Mouse (Mus musculus): ENCODE data around the gene Pga5. TPM values are rescaled to one million over a fixed set of nuclear protein-coding genes. Genes with fewer than 3 reads are reported as not detected.

Gene Pga5
- total and polyA plus RNA-seq, 3 experiments, result not detected

- H3K4me3 ChIP-seq, result no peak overlapping the region
- no peak overlapping the region for H3K27ac ChIP-seq
- WGBS, result 84% methylated on average over 10 of the region's 10 CpGs
- no peak overlapping the region for H3K9ac ChIP-seq (ENCODE audit: low read depth, low read length)
- no peak for TF ChIP-seq EP300 (IDR thresholded peaks at IDR 0.05; ENCODE audit: insufficient read depth, low read depth, low read length)
- peaks cover 7% of the 10 kb centered on the region for H3K79me2 ChIP-seq (replicated peaks; ENCODE audit: control insufficient read depth, insufficient read depth, low read length)
- H3K4me1 ChIP-seq (ENCODE audit: control insufficient read depth, insufficient read depth, low read length), result peaks cover 24% of the 10 kb centered on the region
- H3K27me3 ChIP-seq (ENCODE audit: control insufficient read depth, insufficient read depth, low read length), result no peaks in the 10 kb centered on the region
- no peak for DNase-seq
- peaks cover 3% of the 10 kb centered on the region; the same call in 1 of the 2 replicates for H3K36me3 ChIP-seq (ENCODE audit: control insufficient read depth, insufficient read depth, low read length)
- intact Hi-C loops (cut with DNase I), result no loop called here
Observed at GRCm38 (mm10) chr19:10693926-10694682, 16.2 kb upstream of the Pga5 start.

GRCm38 (mm10) chr19:10692361-10692760 is 14.5 kb upstream of the Pga5 start:
- intact Hi-C loops (cut with DNase I), result no loop called here
- H3K4me1 ChIP-seq (ENCODE audit: control insufficient read depth, insufficient read depth, low read length), result peaks cover 16% of the 10 kb centered on the region
- H3K36me3 ChIP-seq (ENCODE audit: control insufficient read depth, insufficient read depth, low read length), result peaks cover 6% of the 10 kb centered on the region; the same call in 1 of the 2 replicates
- no peak for DNase-seq
- no peak overlapping the region for H3K9ac ChIP-seq (ENCODE audit: low read depth, low read length)
- no peak overlapping the region for H3K4me3 ChIP-seq
- no peak for TF ChIP-seq EP300 (IDR thresholded peaks at IDR 0.05; ENCODE audit: insufficient read depth, low read depth, low read length)
- TF ChIP-seq CTCF (IDR thresholded peaks at IDR 0.05), result no peak
- no peak for TF ChIP-seq POLR2A (IDR thresholded peaks at IDR 0.05; ENCODE audit: insufficient read depth, low read depth, low read length)
- no peaks in the 10 kb centered on the region for H3K27me3 ChIP-seq (ENCODE audit: control insufficient read depth, insufficient read depth, low read length)
- H3K79me2 ChIP-seq (replicated peaks; ENCODE audit: control insufficient read depth, insufficient read depth, low read length), result peaks cover 7% of the 10 kb centered on the region
- 87% methylated on average over 4 of the region's 4 CpGs for WGBS
- no peak overlapping the region for H3K27ac ChIP-seq

GRCm38 (mm10) chr19:10691660-10692059 is 13.8 kb upstream of the Pga5 start:
- H3K36me3 ChIP-seq (ENCODE audit: control insufficient read depth, insufficient read depth, low read length), result peaks cover 6% of the 10 kb centered on the region; the same call in 1 of the 2 replicates
- intact Hi-C loops (cut with DNase I), result no loop called here
- no peak overlapping the region for H3K4me3 ChIP-seq
- no peak overlapping the region; the same call in 1 of the 2 replicates for H3K27ac ChIP-seq
- peaks cover 16% of the 10 kb centered on the region for H3K4me1 ChIP-seq (ENCODE audit: control insufficient read depth, insufficient read depth, low read length)
- no peaks in the 10 kb centered on the region for H3K27me3 ChIP-seq (ENCODE audit: control insufficient read depth, insufficient read depth, low read length)
- no peak overlapping the region for H3K9ac ChIP-seq (ENCODE audit: low read depth, low read length)
- 84% methylated on average over 3 of the region's 3 CpGs for WGBS
- peaks cover 7% of the 10 kb centered on the region for H3K79me2 ChIP-seq (replicated peaks; ENCODE audit: control insufficient read depth, insufficient read depth, low read length)
- TF ChIP-seq CTCF (IDR thresholded peaks at IDR 0.05) (no peak), EP300 (IDR thresholded peaks at IDR 0.05; ENCODE audit: insufficient read depth, low read depth, low read length) (no peak), POLR2A (IDR thresholded peaks at IDR 0.05; ENCODE audit: insufficient read depth, low read depth, low read length) (no peak)
- no peak for DNase-seq

DNA sequence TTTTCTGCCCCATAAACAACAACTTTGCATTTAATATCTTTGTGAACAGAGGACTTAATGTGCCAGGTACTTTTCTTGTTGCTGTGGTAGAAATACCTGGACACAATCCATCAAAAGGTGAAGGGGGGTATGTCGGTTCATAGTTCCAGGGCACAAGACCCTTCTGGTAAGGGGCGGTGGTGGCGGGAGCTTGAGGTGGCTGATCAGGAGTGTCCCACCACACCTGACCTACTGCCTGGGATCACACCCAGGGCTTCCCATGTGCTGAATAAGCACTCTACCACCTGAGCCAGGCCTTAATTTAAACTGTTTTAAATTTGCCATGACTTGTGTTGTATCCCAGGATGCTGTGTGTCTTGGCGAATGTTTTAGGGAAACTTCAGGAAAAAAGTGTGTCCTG is 13.2 kb upstream of the Pga5 start:
- Histone ChIP-seq H3K4me3 (no peak overlapping the region), H3K79me2 (replicated peaks; ENCODE audit: control insufficient read depth, insufficient read depth, low read length) (peaks cover 7% of the 10 kb centered on the region), H3K36me3 (ENCODE audit: control insufficient read depth, insufficient read depth, low read length) (peaks cover 6% of the 10 kb centered on the region; the same call in 1 of the 2 replicates), H3K27me3 (ENCODE audit: control insufficient read depth, insufficient read depth, low read length) (no peaks in the 10 kb centered on the region), H3K9ac (ENCODE audit: low read depth, low read length) (no peak overlapping the region), H3K4me1 (ENCODE audit: control insufficient read depth, insufficient read depth, low read length) (peaks cover 16% of the 10 kb centered on the region), H3K27ac (peak overlapping the region; percentile 64)
- TF ChIP-seq POLR2A (IDR thresholded peaks at IDR 0.05; ENCODE audit: insufficient read depth, low read depth, low read length), result no peak
- no peak for TF ChIP-seq CTCF (IDR thresholded peaks at IDR 0.05)
- no peak for TF ChIP-seq EP300 (IDR thresholded peaks at IDR 0.05; ENCODE audit: insufficient read depth, low read depth, low read length)
- intact Hi-C loops (cut with DNase I), result no loop called here
- DNase-seq, result no peak
- 90% methylated on average over 4 of the region's 4 CpGs for WGBS

DNA sequence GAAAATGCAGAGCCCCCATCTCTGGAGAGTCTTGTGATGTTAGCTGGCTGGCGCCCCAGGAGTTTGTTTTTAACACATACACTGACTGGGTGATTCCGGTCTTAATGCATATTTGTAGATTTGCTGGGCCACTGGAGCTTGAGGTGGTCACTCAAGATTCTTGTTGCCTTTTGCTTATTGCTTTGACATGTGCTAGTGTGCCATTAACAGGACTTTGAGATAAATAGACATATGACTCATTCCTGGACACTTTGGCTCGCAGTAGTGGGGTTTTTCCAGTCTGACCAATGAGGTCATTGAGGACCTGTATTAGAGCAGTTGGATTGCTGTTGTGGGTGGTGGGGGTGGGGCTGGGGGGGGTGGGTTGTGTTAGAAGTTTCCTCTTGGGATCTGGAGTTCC is 12.5 kb upstream of the Pga5 start:
- Histone ChIP-seq H3K4me3 (no peak overlapping the region; the same call in 1 of the 2 replicates), H3K27me3 (ENCODE audit: control insufficient read depth, insufficient read depth, low read length) (no peaks in the 10 kb centered on the region), H3K79me2 (replicated peaks; ENCODE audit: control insufficient read depth, insufficient read depth, low read length) (peaks cover 7% of the 10 kb centered on the region), H3K4me1 (ENCODE audit: control insufficient read depth, insufficient read depth, low read length) (peaks cover 16% of the 10 kb centered on the region), H3K27ac (peak overlapping the region; percentile 93), H3K36me3 (ENCODE audit: control insufficient read depth, insufficient read depth, low read length) (peaks cover 6% of the 10 kb centered on the region; the same call in 1 of the 2 replicates), H3K9ac (ENCODE audit: low read depth, low read length) (no peak overlapping the region)
- TF ChIP-seq POLR2A (IDR thresholded peaks at IDR 0.05; ENCODE audit: insufficient read depth, low read depth, low read length) (no peak), CTCF (IDR thresholded peaks at IDR 0.05) (no peak), EP300 (IDR thresholded peaks at IDR 0.05; ENCODE audit: insufficient read depth, low read depth, low read length) (no peak)
- peak in 1 of 2 experiments; percentile 56 for DNase-seq
- WGBS, result 34% methylated on average over 3 of the region's 3 CpGs
- intact Hi-C loops (cut with DNase I), result no loop called here

DNA sequence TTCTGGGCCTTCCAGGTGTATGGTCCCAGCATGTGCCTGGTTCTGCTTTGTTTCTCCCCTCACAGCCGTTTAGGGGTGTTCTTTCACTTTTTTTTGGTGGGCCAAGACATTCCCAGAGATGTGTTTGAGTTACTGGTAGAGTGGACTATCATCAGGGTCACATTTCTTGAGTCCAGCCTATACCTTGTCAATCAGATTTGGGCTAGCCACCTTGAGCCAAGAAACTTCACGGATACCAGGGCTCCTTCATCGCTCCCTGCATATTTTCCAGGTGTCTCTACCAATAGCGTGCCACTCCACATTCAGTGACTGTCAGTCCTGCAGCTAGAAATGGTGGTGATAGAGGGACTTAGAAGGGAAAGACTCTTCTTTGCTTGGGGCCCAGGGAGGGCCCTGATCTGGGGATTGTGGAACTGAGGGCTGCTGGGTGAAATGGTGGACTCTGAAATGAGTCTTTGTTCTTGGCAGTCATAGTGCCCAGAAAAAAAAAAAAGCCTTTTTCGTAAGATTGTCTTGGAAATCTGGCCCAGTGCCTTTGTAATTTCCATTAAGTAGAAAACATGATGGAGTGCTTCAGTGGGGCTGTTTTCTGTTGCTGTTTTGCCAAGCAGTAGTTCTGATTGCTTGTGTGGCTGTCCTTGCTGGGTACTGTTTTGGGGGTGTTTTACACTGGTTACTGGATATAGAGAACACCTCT is 11.7 kb upstream of the Pga5 start:
- intact Hi-C loops (cut with DNase I), result no loop called here
- peak overlapping the region; percentile 95 for H3K9ac ChIP-seq (ENCODE audit: low read depth, low read length)
- WGBS, result 21% methylated on average over 5 of the region's 5 CpGs
- no peaks in the 10 kb centered on the region for H3K27me3 ChIP-seq (ENCODE audit: control insufficient read depth, insufficient read depth, low read length)
- peaks cover 5% of the 10 kb centered on the region for H3K79me2 ChIP-seq (replicated peaks; ENCODE audit: control insufficient read depth, insufficient read depth, low read length)
- peak overlapping the region; percentile 79 for H3K4me3 ChIP-seq
- H3K27ac ChIP-seq, result peak overlapping the region; percentile 93
- H3K36me3 ChIP-seq (ENCODE audit: control insufficient read depth, insufficient read depth, low read length), result peaks cover 6% of the 10 kb centered on the region; the same call in 1 of the 2 replicates
- peaks cover 15% of the 10 kb centered on the region for H3K4me1 ChIP-seq (ENCODE audit: control insufficient read depth, insufficient read depth, low read length)
- no peak for DNase-seq
- TF ChIP-seq EP300 (IDR thresholded peaks at IDR 0.05; ENCODE audit: insufficient read depth, low read depth, low read length) (no peak), POLR2A (IDR thresholded peaks at IDR 0.05; ENCODE audit: insufficient read depth, low read depth, low read length) (no peak), CTCF (IDR thresholded peaks at IDR 0.05) (no peak)

All from heart, adult 2 months (tissue).